Mouse (Mus musculus) MEL (cell line): ENCODE results near the gene Hoxb5. TPM values are rescaled to one million over a fixed set of nuclear protein-coding genes. Genes with fewer than 3 reads are reported as not detected.

Experiments used
- DNase-seq: peaks from one replicate; pipeline ENCODE4 v3.0.0; 2011; ENCODE audit warnings: low read depth, low spot score
- H3K27ac ChIP-seq: 2 replicates; pipeline ENCODE4 v1.5.1; 2012; ENCODE audit warnings: low read depth, mild to moderate bottlenecking, control low read depth, low read length, moderate library complexity; ENCODE audit not compliant: control insufficient read depth
- H3K27me3 ChIP-seq, 2 experiments: fragments of 150-350 bp in 1 of 2; sonication (generic) in 1 of 2; 2 replicates each; pipeline ENCODE4 v1.6.1; 2012; ENCODE audit warnings: low read length in 2 of 2, mild to moderate bottlenecking in 2 of 2, improper control_type of control experiment in 1 of 2, moderate library complexity in 1 of 2; ENCODE audit not compliant: insufficient read depth in 2 of 2, control insufficient read depth in 1 of 2
- H3K36me3 ChIP-seq, 2 experiments: 2 replicates each; pipeline ENCODE4 v1.6.1; 2012 to 2014; ENCODE audit warnings: low read length in 2 of 2, improper control_type of control experiment in 1 of 2, inconsistent platforms in 1 of 2, mild to moderate bottlenecking in 1 of 2; ENCODE audit not compliant: insufficient read depth in 2 of 2, control insufficient read depth in 1 of 2
- H3K4me1 ChIP-seq, 2 experiments: fragments of 150-350 bp in 1 of 2; sonication (generic) in 1 of 2; 2 replicates each; pipeline ENCODE4 v1.6.1; 2012; ENCODE audit warnings: low read length in 2 of 2, improper control_type of control experiment in 1 of 2, mild to moderate bottlenecking in 1 of 2; ENCODE audit not compliant: insufficient read depth in 2 of 2, control insufficient read depth in 1 of 2
- H3K4me3 ChIP-seq, 2 experiments: fragments of 150-350 bp in 1 of 2; sonication (generic) in 1 of 2; 2 replicates each; pipeline ENCODE4 v1.5.1; 2012; ENCODE audit warnings: low read depth in 2 of 2, low read length in 2 of 2, mild to moderate bottlenecking in 2 of 2, moderate library complexity in 2 of 2, control low read depth in 1 of 2, improper control_type of control experiment in 1 of 2; ENCODE audit not compliant: control insufficient read depth in 1 of 2, insufficient read depth in 1 of 2
- H3K79me2 ChIP-seq: 2 replicates; pipeline ENCODE4 v1.6.1; 2012; ENCODE audit warnings: mild to moderate bottlenecking, low read length, moderate library complexity; ENCODE audit not compliant: control insufficient read depth, poor library complexity, insufficient read depth
- H3K9ac ChIP-seq: 2 replicates; pipeline ENCODE4 v1.6.1; 2012; ENCODE audit warnings: low read depth, mild to moderate bottlenecking, control low read depth, low read length, moderate library complexity; ENCODE audit not compliant: control insufficient read depth, poor library complexity, severe bottlenecking
- H3K9me3 ChIP-seq: fragments of 150-350 bp; sonication (generic); replicated peaks from 2 replicates; pipeline ENCODE4 v1.6.1; 2012; ENCODE audit warnings: mild to moderate bottlenecking, low read length, improper control_type of control experiment, moderate library complexity; ENCODE audit not compliant: insufficient read depth
- BHLHE40 ChIP-seq: IDR thresholded peaks from 2 replicates; pipeline ENCODE4 v1.6.1; 2012; ENCODE audit warnings: low read depth, mild to moderate bottlenecking, inconsistent platforms, low read length, improper control_type of control experiment, borderline replicate concordance
- E2F4 ChIP-seq: IDR thresholded peaks from 2 replicates; pipeline ENCODE4 v1.6.1; 2011; ENCODE audit warnings: low read depth, low read length, improper control_type of control experiment, borderline replicate concordance
- ELF1 ChIP-seq: IDR thresholded peaks from 2 replicates; pipeline ENCODE4 v1.6.1; 2014; ENCODE audit warnings: low read depth, mild to moderate bottlenecking, inconsistent platforms, low read length, improper control_type of control experiment, moderate library complexity
- SMC3 ChIP-seq: IDR thresholded peaks from 2 replicates; pipeline ENCODE4 v1.6.1; 2011; ENCODE audit warnings: low read depth, low read length, improper control_type of control experiment
- TAL1 ChIP-seq: IDR thresholded peaks from 2 replicates; pipeline ENCODE4 v1.6.1; 2012; ENCODE audit warnings: mild to moderate bottlenecking, inconsistent platforms, low read length, moderate library complexity, mixed read lengths
- TBP ChIP-seq: IDR thresholded peaks from 2 replicates; pipeline ENCODE4 v1.8.0; 2011; ENCODE audit warnings: low read depth, low read length, improper control_type of control experiment
- UBTF ChIP-seq: IDR thresholded peaks from 2 replicates; pipeline ENCODE4 v1.6.1; 2012; ENCODE audit warnings: low read depth, mild to moderate bottlenecking, inconsistent platforms, low read length, improper control_type of control experiment, moderate library complexity, borderline replicate concordance; ENCODE audit not compliant: insufficient read depth
- USF2 ChIP-seq, 2 experiments: IDR thresholded peaks; 2 replicates each; pipeline ENCODE4 v1.6.1; 2011 to 2012; ENCODE audit warnings: improper control_type of control experiment in 2 of 2, low read length in 2 of 2, borderline replicate concordance in 1 of 2, inconsistent platforms in 1 of 2, low read depth in 1 of 2, mild to moderate bottlenecking in 1 of 2; ENCODE audit not compliant: insufficient read depth in 1 of 2
- ZC3H11A ChIP-seq: IDR thresholded peaks from 2 replicates; pipeline ENCODE4 v1.6.1; 2012; ENCODE audit warnings: low read depth, mild to moderate bottlenecking, inconsistent platforms, low read length, improper control_type of control experiment
- polyA plus RNA-seq, 2 experiments: library from polyadenylated mRNA; stranded (reverse) in 1 of 2; unstranded in 1 of 2; fragments of >175 nt in 1 of 2; fragments of >200 nt in 1 of 2; gene quantifications; 2 replicates each; pipeline versions ENCODE4 v1.2.1 to v1.2.4; 2012; ENCODE audit warnings: low replicate concordance in 2 of 2, low read depth in 1 of 2; ENCODE audit not compliant: insufficient read length in 2 of 2, insufficient read depth in 1 of 2, missing spikeins in 1 of 2
- total RNA-seq: library from RNA; depleted of rRNA; stranded (reverse); fragments of 300-350 nt; gene quantifications from 2 replicates; pipeline ENCODE4 v1.2.3, GENCODE M21; 2012; rRNA removed

The Hoxb5 gene
- total RNA-seq, result not detected in 2 replicates
- polyA plus RNA-seq, result not detected

- Histone ChIP-seq H3K9me3 (no peaks in the 10 kb centered on the region), H3K9ac (no peak within 1 kb of the TSS), H3K79me2 (no peaks in the 10 kb centered on the region), H3K4me1 (no peaks in the 10 kb centered on the region), H3K4me3 (no peak within 1 kb of the TSS), H3K36me3 (no peaks in the 10 kb centered on the region), H3K27ac (no peak within 1 kb of the TSS), H3K27me3 (peaks cover 0 to 2% of the 10 kb centered on the region in 2 experiments; a peak in 1 of 4 replicates)
- DNase-seq, result no peak
- no peak for TF ChIP-seq BHLHE40
- TF ChIP-seq TBP, result no peak
- TF ChIP-seq E2F4, result no peak
- no peak for TF ChIP-seq ZC3H11A
- no peak for TF ChIP-seq SMC3
- TF ChIP-seq TAL1, result no peak
- TF ChIP-seq ELF1, result no peak
Measured at GRCm38 (mm10) chr11:96303151-96304099, at the start of gene Hoxb5. Gene Hoxb5, plus strand, starts transcription at chr11:96303336.

DNA sequence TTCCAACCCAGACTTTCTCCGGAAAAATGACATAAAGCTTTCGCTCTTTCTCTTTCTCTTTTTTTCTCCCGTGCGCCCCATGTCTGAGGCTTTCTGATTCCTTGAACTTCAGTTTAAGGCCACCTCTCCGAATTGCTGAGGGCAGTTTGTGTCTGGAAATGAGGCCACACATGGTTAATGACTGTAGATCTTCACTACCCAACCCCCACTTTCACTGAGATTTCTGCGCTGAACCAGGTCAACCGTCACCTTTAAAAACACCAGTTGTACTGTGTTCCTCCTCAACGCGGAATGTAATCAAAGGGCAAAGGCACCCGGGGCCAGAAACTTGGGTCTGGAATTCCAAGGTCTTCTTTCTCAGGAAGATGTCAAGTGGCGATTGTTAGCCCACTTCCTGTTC is 48.9 kb upstream of the Hoxb5 start:
- Histone ChIP-seq H3K4me3 (no peak overlapping the region), H3K27me3 (peaks cover 6 to 14% of the 10 kb centered on the region in 2 experiments; a peak in 3 of 4 replicates), H3K27ac (no peak overlapping the region), H3K4me1 (no peaks in the 10 kb centered on the region), H3K36me3 (no peaks in the 10 kb centered on the region), H3K79me2 (no peaks in the 10 kb centered on the region), H3K9me3 (no peaks in the 10 kb centered on the region), H3K9ac (no peak overlapping the region)
- TF ChIP-seq E2F4 (no peak), UBTF (no peak), USF2 (IDR thresholded peaks at IDR 0.05; ENCODE audit: borderline replicate concordance in 1 of 2, insufficient read depth in 1 of 2, low read depth in 1 of 2, low read length in 2 of 2) (no peak)
- no peak for DNase-seq
